Mouse (Mus musculus) myocyte (in vitro differentiated cells): ENCODE measurements at regions not wholly inside any gene's neighbourhood (a gene's known extent, or its start where the extent isn't known, plus 50 kb on each side); places are given as distances from the start of the nearest gene placed in this dataset.

ENCODE experiments used
- H3K27me3 ChIP-seq: one replicate; pipeline ENCODE4 v1.6.1; 2011; ENCODE audit not compliant: control insufficient read depth, insufficient read depth, insufficient read length
- H3K36me3 ChIP-seq: one replicate; pipeline ENCODE4 v1.6.1; 2011; ENCODE audit not compliant: control insufficient read depth, insufficient read depth
- H3K4me2 ChIP-seq: one replicate; pipeline ENCODE4 v1.6.1; 2011; ENCODE audit warnings: low read depth, control low read depth
- H3K4me3 ChIP-seq: one replicate; pipeline ENCODE4 v1.5.1; 2011; ENCODE audit warnings: mild to moderate bottlenecking, control low read depth, moderate library complexity
- H3K79me2 ChIP-seq: one replicate; pipeline ENCODE4 v1.6.1; 2011; ENCODE audit not compliant: control insufficient read depth, insufficient read depth
- H3ac ChIP-seq: one replicate; pipeline ENCODE4 v1.6.1; 2011; ENCODE audit not compliant: control insufficient read depth, insufficient read length
- CEBPB ChIP-seq: IDR thresholded peaks from 2 replicates; pipeline ENCODE4 v1.6.1; 2011; ENCODE audit warnings: mild to moderate bottlenecking, moderate library complexity; ENCODE audit not compliant: poor library complexity, insufficient read depth, severe bottlenecking
- E2F4 ChIP-seq: IDR thresholded peaks from one replicate; pipeline ENCODE4 v1.6.1; 2011; ENCODE audit warnings: mild to moderate bottlenecking, control low read depth, moderate library complexity; ENCODE audit not compliant: insufficient read depth
- MAX ChIP-seq: IDR thresholded peaks from one replicate; pipeline ENCODE4 v1.6.1; 2011; ENCODE audit warnings: low read depth, mild to moderate bottlenecking, control low read depth
- MYOD1 ChIP-seq, 3 experiments: IDR thresholded peaks; one replicate each; pipeline ENCODE4 v1.6.1; 2011; ENCODE audit warnings: control low read depth in 2 of 3, low read depth in 2 of 3, mild to moderate bottlenecking in 2 of 3, moderate library complexity in 1 of 3; ENCODE audit not compliant: insufficient read length in 2 of 3, control insufficient read depth in 1 of 3
- MYOG ChIP-seq, 3 experiments: IDR thresholded peaks; one replicate each; pipeline ENCODE4 v1.6.1; 2011; ENCODE audit warnings: control low read depth in 2 of 3, low read depth in 2 of 3, mild to moderate bottlenecking in 2 of 3; ENCODE audit not compliant: insufficient read length in 2 of 3, control insufficient read depth in 1 of 3, insufficient read depth in 1 of 3
- POLR2A ChIP-seq: IDR thresholded peaks from one replicate; pipeline ENCODE4 v1.6.1; 2011; ENCODE audit warnings: low read depth, mild to moderate bottlenecking, control low read depth, moderate library complexity; ENCODE audit not compliant: insufficient read length
- POLR2AphosphoS2 ChIP-seq: IDR thresholded peaks from one replicate; pipeline ENCODE4 v1.6.1; 2011; ENCODE audit warnings: low read depth, control low read depth; ENCODE audit not compliant: insufficient read length
- REST ChIP-seq: IDR thresholded peaks from one replicate; pipeline ENCODE4 v1.6.1; 2011; ENCODE audit warnings: mild to moderate bottlenecking, control low read depth, moderate library complexity; ENCODE audit not compliant: insufficient read depth, insufficient read length
- SRF ChIP-seq: IDR thresholded peaks from one replicate; pipeline ENCODE4 v1.6.1; 2011; ENCODE audit warnings: low read depth; ENCODE audit not compliant: control insufficient read depth, insufficient read length
- TCF12 ChIP-seq: IDR thresholded peaks from one replicate; pipeline ENCODE4 v1.6.1; 2011; ENCODE audit warnings: mild to moderate bottlenecking, control low read depth; ENCODE audit not compliant: poor library complexity, insufficient read depth, severe bottlenecking
- TCF3 ChIP-seq: IDR thresholded peaks from one replicate; pipeline ENCODE4 v1.6.1; 2011; ENCODE audit warnings: low read depth, control low read depth; ENCODE audit not compliant: insufficient read length
- USF1 ChIP-seq: IDR thresholded peaks from one replicate; pipeline ENCODE4 v1.6.1; 2011; ENCODE audit warnings: low read depth, mild to moderate bottlenecking, control low read depth, moderate library complexity

- no peaks in the 10 kb centered on the region for H3K79me2 ChIP-seq
- TF ChIP-seq TCF12 (no peak), CEBPB (no peak)
- H3K27me3 ChIP-seq: no peaks in the 10 kb centered on the region
- no peak overlapping the region for H3K4me2 ChIP-seq
- no peak overlapping the region for H3K4me3 ChIP-seq
- H3K36me3 ChIP-seq: no peaks in the 10 kb centered on the region
- no peak overlapping the region for H3ac ChIP-seq
Observed at GRCm38 (mm10) chr4:143021242-143021881, 191.4 kb downstream of the Prdm2 start.

GRCm38 (mm10) chr4:143020658-143021057 lies 192.1 kb downstream of the Prdm2 start:
- TF ChIP-seq TCF3 (no peak), MAX (no peak), MYOG (IDR thresholded peaks at IDR 0.05; ENCODE audit: control insufficient read depth in 1 of 3, insufficient read depth in 1 of 3, insufficient read length in 2 of 3, low read depth in 2 of 3) (no peak), REST (no peak), CEBPB (no peak), SRF (no peak), E2F4 (no peak), POLR2A (no peak), USF1 (no peak), MYOD1 (IDR thresholded peaks at IDR 0.05; ENCODE audit: control insufficient read depth in 1 of 3, insufficient read length in 2 of 3, low read depth in 2 of 3) (no peak), TCF12 (no peak), POLR2AphosphoS2 (no peak)
- Histone ChIP-seq H3K4me2 (no peak overlapping the region), H3ac (no peak overlapping the region), H3K36me3 (no peaks in the 10 kb centered on the region), H3K4me3 (no peak overlapping the region), H3K79me2 (no peaks in the 10 kb centered on the region), H3K27me3 (no peaks in the 10 kb centered on the region)

- H3K4me3 ChIP-seq: no peak overlapping the region
- TF ChIP-seq TCF3 (no peak), REST (no peak), POLR2AphosphoS2 (no peak)
- no peaks in the 10 kb centered on the region for H3K27me3 ChIP-seq
- no peak overlapping the region for H3ac ChIP-seq
- H3K36me3 ChIP-seq: no peaks in the 10 kb centered on the region
- no peak overlapping the region for H3K4me2 ChIP-seq
- H3K79me2 ChIP-seq: no peaks in the 10 kb centered on the region
Observed at GRCm38 (mm10) chr4:143012900-143013299, 199.9 kb downstream of the Prdm2 start.

GRCm38 (mm10) chr4:143001961-143002360 lies 210.8 kb downstream of the Prdm2 start:
- no peak overlapping the region for H3ac ChIP-seq
- H3K4me2 ChIP-seq: no peak overlapping the region

GRCm38 (mm10) chr4:143001486-143001885 lies 211.3 kb downstream of the Prdm2 start:
- TF ChIP-seq E2F4: no peak
- TF ChIP-seq POLR2A: no peak
- TF ChIP-seq TCF12: no peak
- Histone ChIP-seq H3K27me3 (no peaks in the 10 kb centered on the region), H3ac (no peak overlapping the region), H3K36me3 (no peaks in the 10 kb centered on the region), H3K4me3 (no peak overlapping the region), H3K4me2 (no peak overlapping the region), H3K79me2 (no peaks in the 10 kb centered on the region)

More at GRCm38 (mm10) chr4:143001961-143002360, 210.8 kb downstream of the Prdm2 start:
- H3K79me2 ChIP-seq: no peaks in the 10 kb centered on the region
- H3K27me3 ChIP-seq: no peaks in the 10 kb centered on the region
- no peak for TF ChIP-seq POLR2A
- TF ChIP-seq MYOG (IDR thresholded peaks at IDR 0.05; ENCODE audit: control insufficient read depth in 1 of 3, insufficient read depth in 1 of 3, insufficient read length in 2 of 3, low read depth in 2 of 3): no peak
- no peak for TF ChIP-seq TCF3
- no peak for TF ChIP-seq MAX
- TF ChIP-seq MYOD1 (IDR thresholded peaks at IDR 0.05; ENCODE audit: control insufficient read depth in 1 of 3, insufficient read length in 2 of 3, low read depth in 2 of 3): no peak
- TF ChIP-seq E2F4: no peak
- no peak for TF ChIP-seq CEBPB
- no peak for TF ChIP-seq SRF
- no peak for TF ChIP-seq TCF12
- no peak for TF ChIP-seq POLR2AphosphoS2
- no peak for TF ChIP-seq REST
- TF ChIP-seq USF1: no peak
- no peak overlapping the region for H3K4me3 ChIP-seq
- no peaks in the 10 kb centered on the region for H3K36me3 ChIP-seq

- H3K27me3 ChIP-seq: no peaks in the 10 kb centered on the region
- H3K36me3 ChIP-seq: no peaks in the 10 kb centered on the region
- H3K4me2 ChIP-seq: no peak overlapping the region
- TF ChIP-seq SRF (no peak), MAX (no peak), E2F4 (no peak), MYOD1 (IDR thresholded peaks at IDR 0.05; ENCODE audit: control insufficient read depth in 1 of 3, insufficient read length in 2 of 3, low read depth in 2 of 3) (no peak), TCF12 (no peak), MYOG (IDR thresholded peaks at IDR 0.05; ENCODE audit: control insufficient read depth in 1 of 3, insufficient read depth in 1 of 3, insufficient read length in 2 of 3, low read depth in 2 of 3) (no peak), POLR2AphosphoS2 (no peak), REST (no peak), USF1 (no peak), CEBPB (no peak), TCF3 (no peak), POLR2A (no peak)
- H3ac ChIP-seq: no peak overlapping the region
- no peak overlapping the region for H3K4me3 ChIP-seq
- no peaks in the 10 kb centered on the region for H3K79me2 ChIP-seq
Observed at GRCm38 (mm10) chr4:142996406-142996805, 216.4 kb downstream of the Prdm2 start.
